Mouse (Mus musculus) lung, postnatal 0 days (tissue): ENCODE results near the gene P3h1.

Experiments
- CTCF ChIP-seq: IDR thresholded peaks from 2 replicates; pipeline ENCODE4 v1.5.1; 2016; ENCODE audit warnings: antibody characterized with exemption, mild to moderate bottlenecking
- EP300 ChIP-seq: IDR thresholded peaks from 2 replicates; pipeline ENCODE4 v1.6.1; 2016; ENCODE audit warnings: antibody characterized with exemption, mild to moderate bottlenecking, control low read depth

DNA sequence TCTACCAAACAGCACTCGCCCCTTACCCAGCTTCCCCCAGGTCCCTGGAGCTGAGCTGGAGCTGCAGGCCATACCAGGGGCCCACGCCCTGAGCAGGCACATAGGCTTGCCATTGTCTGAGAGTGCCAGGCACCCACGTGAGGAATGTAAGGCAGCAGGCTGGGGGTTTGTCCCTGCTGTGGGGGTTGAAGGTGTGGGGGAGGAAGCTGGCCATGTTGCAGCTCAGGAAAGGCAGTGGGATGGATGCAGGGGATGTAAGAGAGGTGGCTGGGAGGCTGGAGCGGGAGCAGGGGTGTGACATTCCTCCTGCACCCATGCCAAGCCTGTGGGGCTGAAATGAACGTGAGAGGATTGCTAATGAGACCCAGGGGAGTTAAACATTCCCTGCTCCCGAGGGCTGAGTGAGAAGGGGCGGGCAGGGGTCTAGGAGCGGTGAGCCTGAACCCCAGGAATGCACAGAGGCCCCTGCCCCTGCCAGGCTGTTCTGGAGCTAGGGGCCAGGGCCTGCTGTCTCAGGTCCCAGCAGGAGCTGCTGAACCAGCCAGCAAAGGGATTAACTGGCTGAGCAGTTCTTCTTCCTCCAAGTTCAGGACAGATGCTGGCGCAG is 21.4 kb downstream of the P3h1 start:
- TF ChIP-seq CTCF, result no peak
- no peak for TF ChIP-seq EP300
